Mouse (Mus musculus) ES-Bruce4 (cell line): Measurements from ENCODE around the gene Gm21988.

ENCODE experiments used
- CTCF ChIP-seq: IDR thresholded peaks from one replicate; pipeline ENCODE4 v1.8.1; 2011; ENCODE audit warnings: low read depth, low read length
- POLR2A ChIP-seq: IDR thresholded peaks from one replicate; pipeline ENCODE4 v1.8.1; 2011; ENCODE audit warnings: low read length; ENCODE audit not compliant: insufficient read depth

DNA sequence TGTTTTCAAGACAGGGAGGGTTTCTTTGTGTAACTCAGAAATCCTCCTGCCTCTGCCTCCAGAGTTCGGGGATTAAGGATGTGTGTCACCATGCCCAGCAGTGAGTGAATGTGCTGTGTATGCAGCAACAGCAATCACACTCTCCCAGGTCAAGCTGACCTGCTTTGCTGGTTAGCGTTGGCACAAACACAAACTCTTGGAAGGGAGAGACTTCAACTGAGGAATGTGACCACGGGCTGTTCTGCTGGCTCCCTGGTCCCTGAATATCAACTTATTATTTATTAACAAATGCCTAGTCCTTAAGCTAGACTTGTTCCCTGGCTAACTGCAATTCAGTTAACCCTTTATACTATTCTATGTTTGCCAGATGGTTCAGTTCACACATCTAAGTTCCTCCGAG, 44.0 kb upstream of the Gm21988 start:
- TF ChIP-seq CTCF = no peak
- TF ChIP-seq POLR2A = no peak
